ENCODE assay signal across 8 mouse cellular contexts in genomic region chr17:25184129-25184691, GRCm38 (mm10). TPM values are rescaled to one million over a fixed set of nuclear protein-coding genes. Genes with fewer than 3 reads are reported as not detected.
DNase-seq lines count a peak whose midpoint lies in the region; ATAC-seq and TF ChIP-seq lines count a peak whose summit lies in the region.

Gene BC003965, plus strand, starts transcription at chr17:25184554.

- H3K27me3 ChIP-seq in CH12.LX (replicated peaks) = peaks cover 23% of the 10 kb centered on the region
- H3K27me3 ChIP-seq in forebrain, embryonic 11.5 days (ENCODE audit: control insufficient read depth, insufficient read depth, low read length) = no peaks in the 10 kb centered on the region
- 0 out of 2 replicates have a peak, but pooled peaks cover 7% of the 10 kb centered on the region for H3K27me3 ChIP-seq in heart, embryonic 16.5 days (ENCODE audit: control insufficient read depth, insufficient read depth, low read length)
- peaks cover 29% of the 10 kb centered on the region for H3K27me3 ChIP-seq in liver, embryonic 15.5 days
- H3K27me3 ChIP-seq in neural tube, embryonic 12.5 days (replicated peaks) = no peaks in the 10 kb centered on the region

- no peak for TF ChIP-seq EP300 in CH12.LX (IDR thresholded peaks at IDR 0.05; ENCODE audit: low read length)

- peak within 1 kb of the TSS; percentile 89 to 94 (median 94) for H3K4me3 ChIP-seq in CH12.LX (replicated peaks in 1 of 3; ENCODE audit: low read depth in 2 of 3, low read length in 2 of 3, poor library complexity in 1 of 3)
- H3K4me3 ChIP-seq in forebrain, embryonic 11.5 days (ENCODE audit: low read depth, low read length) = peak within 1 kb of the TSS; percentile 91
- H3K4me3 ChIP-seq in heart, embryonic 16.5 days (ENCODE audit: low read length) = peak within 1 kb of the TSS; percentile 94
- H3K4me3 ChIP-seq in liver, embryonic 15.5 days (replicated peaks) = peak within 1 kb of the TSS; percentile 85
- H3K4me3 ChIP-seq in neural tube, embryonic 12.5 days = peak within 1 kb of the TSS; percentile 78

- no peak for TF ChIP-seq CTCF in CH12.LX (conservative IDR thresholded peaks at IDR 0.05 in 1 of 2, IDR thresholded peaks at IDR 0.05 in 1 of 2; ENCODE audit: low read depth in 2 of 2, low read length in 2 of 2)

- H3K27ac ChIP-seq in CH12.LX (ENCODE audit: insufficient read depth, low read depth) = peak within 1 kb of the TSS; percentile 52
- peak within 1 kb of the TSS; percentile 85 for H3K27ac ChIP-seq in forebrain, embryonic 11.5 days (ENCODE audit: low read depth, low read length)
- peak within 1 kb of the TSS; percentile 90 for H3K27ac ChIP-seq in heart, embryonic 16.5 days (ENCODE audit: low read length)
- H3K27ac ChIP-seq in liver, embryonic 15.5 days (replicated peaks) = peak within 1 kb of the TSS; percentile 86
- peak within 1 kb of the TSS; percentile 76 for H3K27ac ChIP-seq in neural tube, embryonic 12.5 days

- peaks cover 0 to 18% of the 10 kb centered on the region in 2 experiments for H3K36me3 ChIP-seq in CH12.LX (replicated peaks in 1 of 2; ENCODE audit: control insufficient read depth in 1 of 2, insufficient read depth in 1 of 2, low read length in 1 of 2)
- no peaks in the 10 kb centered on the region for H3K36me3 ChIP-seq in forebrain, embryonic 11.5 days (ENCODE audit: control insufficient read depth, insufficient read depth, low read length)
- H3K36me3 ChIP-seq in heart, embryonic 16.5 days (ENCODE audit: control insufficient read depth, insufficient read depth) = peaks cover 2% of the 10 kb centered on the region; the same call in 1 of the 2 replicates
- 0 out of 2 replicates have a peak, but pooled peaks cover 6% of the 10 kb centered on the region for H3K36me3 ChIP-seq in liver, embryonic 15.5 days (replicated peaks)
- H3K36me3 ChIP-seq in neural tube, embryonic 12.5 days = no peaks in the 10 kb centered on the region

- H3K79me2 ChIP-seq in CH12.LX (replicated peaks; ENCODE audit: control insufficient read depth, extremely low read depth, insufficient read depth, poor library complexity, severe bottlenecking) = peaks cover 22% of the 10 kb centered on the region

- ATAC-seq in forebrain, embryonic 11.5 days (replicated peaks; ENCODE audit: low FRiP score) = peak; percentile 85
- peak; percentile 81 for ATAC-seq in heart, embryonic 16.5 days (replicated peaks; ENCODE audit: extremely low read depth, insufficient read depth, low FRiP score)
- peak; percentile 83 for ATAC-seq in liver, embryonic 15.5 days (ENCODE audit: insufficient read depth)
- peak; percentile 84 for ATAC-seq in neural tube, embryonic 12.5 days (ENCODE audit: low FRiP score, low read depth)

- H3K9me3 ChIP-seq in CH12.LX (replicated peaks; ENCODE audit: low read length) = no peaks in the 10 kb centered on the region
- H3K9me3 ChIP-seq in forebrain, embryonic 11.5 days (ENCODE audit: control insufficient read depth, low read length) = no peaks in the 10 kb centered on the region
- no peaks in the 10 kb centered on the region for H3K9me3 ChIP-seq in heart, embryonic 16.5 days (replicated peaks; ENCODE audit: control insufficient read depth, low read length)
- H3K9me3 ChIP-seq in liver, embryonic 15.5 days (replicated peaks) = no peaks in the 10 kb centered on the region
- H3K9me3 ChIP-seq in neural tube, embryonic 12.5 days = no peaks in the 10 kb centered on the region

- H3K4me2 ChIP-seq in CH12.LX (ENCODE audit: insufficient read depth, low read depth, poor library complexity, severe bottlenecking) = peak within 1 kb of the TSS; percentile 95
- H3K4me2 ChIP-seq in forebrain, embryonic 11.5 days (ENCODE audit: low read depth, low read length, severe bottlenecking) = peak within 1 kb of the TSS; percentile 98
- H3K4me2 ChIP-seq in heart, embryonic 16.5 days (ENCODE audit: low read depth, low read length) = peak within 1 kb of the TSS; percentile 99
- H3K4me2 ChIP-seq in liver, embryonic 15.5 days = peak within 1 kb of the TSS; percentile 91
- peak within 1 kb of the TSS; percentile 96 for H3K4me2 ChIP-seq in neural tube, embryonic 12.5 days (replicated peaks)

- DNase-seq in CH12.LX (ENCODE audit: extremely low read depth) = peak; percentile 99
- DNase-seq in c-Kit-positive CD71-positive TER-119-negative erythroid progenitor cells, embryonic 14.5 days (ENCODE audit: low read depth) = peak; percentile 100
- DNase-seq in forebrain, embryonic 11.5 days (ENCODE audit: low spot score) = peak; percentile 98
- peak; percentile 98 to 99 for DNase-seq in kidney, postnatal 36 days
- peak; percentile 99 for DNase-seq in telencephalon, adult 2 months (ENCODE audit: low read depth, low spot score)

- H3K4me1 ChIP-seq in CH12.LX (ENCODE audit: control insufficient read depth in 1 of 2, insufficient read depth in 2 of 2) = peaks cover 4 to 35% of the 10 kb centered on the region in 2 experiments; a peak in 3 of 4 replicates
- peaks cover 10% of the 10 kb centered on the region; the same call in 1 of the 2 replicates for H3K4me1 ChIP-seq in forebrain, embryonic 11.5 days (replicated peaks; ENCODE audit: control insufficient read depth, insufficient read depth, low read length)
- H3K4me1 ChIP-seq in heart, embryonic 16.5 days (ENCODE audit: control insufficient read depth, insufficient read depth, low read length) = peaks cover 13% of the 10 kb centered on the region
- peaks cover 51% of the 10 kb centered on the region for H3K4me1 ChIP-seq in liver, embryonic 15.5 days (replicated peaks)
- peaks cover 17% of the 10 kb centered on the region for H3K4me1 ChIP-seq in neural tube, embryonic 12.5 days

- in situ Hi-C loops in CH12.LX (cut with MboI; ENCODE audit: low pct_ligation_motif_present, low pct_unique_long_range_greater_than_20kb, low sequenced_read_pairs) = loop anchor here (10.0 kb wide), 1 partner anchor 91 kb away; the partner anchor contains the start of gene Ube2i

- under 1% methylated on average over 50 of the region's 50 CpGs for WGBS in forebrain, embryonic 11.5 days
- under 1% methylated on average over 50 of the region's 50 CpGs for WGBS in heart, embryonic 16.5 days
- WGBS in liver, embryonic 15.5 days (ENCODE audit: insufficient replicate concordance) = under 1% methylated on average over 50 of the region's 50 CpGs
- WGBS in neural tube, embryonic 12.5 days = under 1% methylated on average over 50 of the region's 50 CpGs

- peak; percentile 97 for TF ChIP-seq POLR2A in CH12.LX (IDR thresholded peaks at IDR 0.05; ENCODE audit: low read depth, low read length)

- dilution Hi-C loops in CH12.LX (cut with MboI; ENCODE audit: extremely low pct_ligation_motif_present, extremely low pct_unique_long_range_greater_than_20kb, low sequenced_read_pairs) = no loop called here

- no peak for TF ChIP-seq RAD21 in CH12.LX (IDR thresholded peaks at IDR 0.05; ENCODE audit: low read depth, low read length)

- H3K9ac ChIP-seq in CH12.LX (ENCODE audit: insufficient read depth, low read depth) = peak within 1 kb of the TSS; percentile 95
- peak within 1 kb of the TSS; percentile 75 for H3K9ac ChIP-seq in forebrain, embryonic 11.5 days (ENCODE audit: low read length)
- peak within 1 kb of the TSS; percentile 93 for H3K9ac ChIP-seq in heart, embryonic 16.5 days (ENCODE audit: low read length)
- peak within 1 kb of the TSS; percentile 79 for H3K9ac ChIP-seq in liver, embryonic 15.5 days
- H3K9ac ChIP-seq in neural tube, embryonic 12.5 days = peak within 1 kb of the TSS; percentile 87

TF ChIP-seq in CH12.LX, 34 proteins besides CTCF, POLR2A, EP300 and RAD21 (continues in another document):
- TF ChIP-seq USF1 (IDR thresholded peaks at IDR 0.05; ENCODE audit: low read depth, low read length) (no peak), MEF2A (IDR thresholded peaks at IDR 0.05; ENCODE audit: borderline replicate concordance, low read depth, low read length) (peak; percentile 83; the same call in 1 of the 2 replicates), MAFK (IDR thresholded peaks at IDR 0.05; ENCODE audit: insufficient replicate concordance, low read length) (no peak), MXI1 (IDR thresholded peaks at IDR 0.05; ENCODE audit: low read depth, low read length) (peak; percentile 98), ZC3H11A (IDR thresholded peaks at IDR 0.05; ENCODE audit: low read depth, low read length) (no peak), MAX (IDR thresholded peaks at IDR 0.05; ENCODE audit: low read length) (peak; percentile 97), ELF1 (IDR thresholded peaks at IDR 0.05; ENCODE audit: low read depth, low read length) (peak; percentile 96), ETS1 (conservative IDR thresholded peaks at IDR 0.05; ENCODE audit: low read depth, low read length) (peak; percentile 40; the same call in 1 of the 2 replicates), KAT2A (IDR thresholded peaks at IDR 0.05; ENCODE audit: insufficient replicate concordance, low read length) (peak; percentile 97), E2F4 (IDR thresholded peaks at IDR 0.05; ENCODE audit: insufficient replicate concordance, low read depth, low read length) (0 out of 2 replicates have a peak, but pooled peaks have one; percentile 20), JUND (conservative IDR thresholded peaks at IDR 0.05; ENCODE audit: low read depth, low read length) (0 out of 2 replicates have a peak, but pooled peaks have one; percentile 8), CHD1 (IDR thresholded peaks at IDR 0.05; ENCODE audit: low read depth, low read length) (no peak), HCFC1 (IDR thresholded peaks at IDR 0.05; ENCODE audit: low read depth, low read length) (peak; percentile 99), SIN3A (IDR thresholded peaks at IDR 0.05; ENCODE audit: low read length) (peak; percentile 99), NRF1 (IDR thresholded peaks at IDR 0.05; ENCODE audit: low read depth, low read length) (peak; percentile 41; the same call in 1 of the 2 replicates), ZMIZ1 (IDR thresholded peaks at IDR 0.05; ENCODE audit: low read depth, low read length) (peak; percentile 89; the same call in 1 of the 2 replicates), GABPA (IDR thresholded peaks at IDR 0.05; ENCODE audit: insufficient replicate concordance, low read depth, low read length) (peak; percentile 75; the same call in 1 of the 2 replicates), BHLHE40 (IDR thresholded peaks at IDR 0.05; ENCODE audit: low read depth, low read length) (peak; percentile 87), MYC (IDR thresholded peaks at IDR 0.05; ENCODE audit: low read depth, low read length) (peak; percentile 99), NELFE (IDR thresholded peaks at IDR 0.05; ENCODE audit: low read depth, low read length) (peak; percentile 98), TCF12 (IDR thresholded peaks at IDR 0.05; ENCODE audit: low read depth, low read length) (peak; percentile 94)

RNA-seq across cellular contexts. Expression of gene BC003965, which starts in this region (rescaled TPM):
- 18.7 and 22.3 TPM in 2 replicates for total RNA-seq in CH12.LX (2012; rRNA removed)
- total RNA-seq in CH12.LX (2014; rRNA removed) = 24.7 and 25.4 TPM in 2 replicates
- polyA plus RNA-seq in CH12.LX (2012; ENCODE audit: insufficient read length, low read depth) = 24.9 and 25.1 TPM in 2 replicates
- polyA plus RNA-seq in forebrain, embryonic 11.5 days (2014; fragmentation: Nextera tagmentation; extraction: Ambion mirVana) = 33.3 and 35.4 TPM in 2 replicates
- 27.0 and 29.6 TPM in 2 replicates for polyA plus RNA-seq in heart, embryonic 16.5 days (2015; fragmentation: Nextera tagmentation; extraction: Ambion mirVana)
- 16.6 and 16.7 TPM in 2 replicates for polyA plus RNA-seq in liver, embryonic 15.5 days (2015; fragmentation: Nextera tagmentation; extraction: Ambion mirVana)
- 34.1 and 36.2 TPM in 2 replicates for polyA plus RNA-seq in neural tube, embryonic 12.5 days (2016; fragmentation: Nextera tagmentation; extraction: Ambion mirVana)

Comparison
In these comparisons a context has a peak if more than half of its experiments do, and no peak if none do; other contexts are left out.
1. Peak in every context shown above with its lines: DNase-seq, ATAC-seq, H3K4me3 ChIP-seq and H3K27ac ChIP-seq.